Mouse (Mus musculus) gastrocnemius, postnatal 14 days (tissue): ENCODE data around the gene Krtap19-3. TPM values are rescaled to one million over a fixed set of nuclear protein-coding genes. Genes with fewer than 3 reads are reported as not detected.

ENCODE experiments used
- DNase-seq: peaks from one replicate; pipeline ENCODE4 v3.0.0; 2021; ENCODE audit warnings: mixed read lengths
- intact Hi-C: fragments of 180-260 bp; cut with DNase I; formaldehyde crosslinking; loops from one replicate; pipeline ENCODE4 v1.15.1; 2025; ENCODE audit warnings: low total_unique reads
- long read RNA-seq, 2 experiments: library from polyadenylated mRNA; stranded (forward); transcript quantifications; one replicate each; pipeline ENCODE4 v2.0.0; 2021
- total RNA-seq, 2 experiments: library from RNA; stranded (reverse); gene quantifications; 2 replicates each; pipeline ENCODE4 v1.2.3; 2021

Gene Krtap19-3
- not detected for total RNA-seq
- long read RNA-seq, experiment 1: 0 reads
- long read RNA-seq, experiment 2: 0 reads

DNA sequence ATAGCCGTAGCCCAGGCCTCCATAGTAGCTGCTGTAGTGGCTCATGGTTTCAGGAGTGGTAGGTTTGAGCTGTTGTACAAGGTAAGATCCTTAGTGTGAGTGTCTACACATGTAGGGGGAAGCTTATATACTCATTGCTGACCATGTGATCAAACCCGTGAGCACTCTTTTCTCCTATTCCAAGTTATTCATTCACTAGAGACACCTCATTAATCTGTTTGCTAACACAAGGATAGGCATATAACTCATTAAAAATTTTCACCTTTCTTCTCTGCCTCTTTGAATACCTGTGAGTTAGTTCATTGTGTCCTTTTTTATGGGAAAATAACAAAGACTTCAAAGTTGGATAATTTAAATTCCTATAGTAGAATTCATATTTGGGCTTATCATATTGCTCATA is at the start of gene Krtap19-3:
Gene Krtap19-3 (minus strand): TSS at position 101 of the 400 bp plus-strand sequence.
- DNase-seq: no peak
- intact Hi-C loops: no loop called here

DNA sequence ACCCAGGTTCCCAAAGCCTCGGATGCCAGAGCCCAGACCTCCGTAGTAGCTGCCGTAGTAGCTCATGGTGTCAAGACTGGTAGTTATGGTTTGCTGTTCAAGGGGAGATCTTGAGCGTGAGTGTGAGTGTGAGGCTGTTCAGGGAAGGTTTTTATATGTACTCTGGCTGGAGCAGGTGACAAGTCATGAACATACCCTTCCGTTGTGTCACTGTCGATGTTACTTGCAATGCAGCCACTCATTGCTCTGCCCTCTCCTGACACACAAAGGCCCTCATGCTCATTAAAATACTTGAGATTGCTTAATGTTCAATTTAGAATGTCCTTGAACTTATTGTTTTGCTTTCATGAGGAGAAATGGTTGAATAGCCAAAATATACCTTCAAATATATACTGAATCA is 18.5 kb upstream of the Krtap19-3 start, which contains the start of gene Krtap19-5:
Gene Krtap19-5 (minus strand): TSS at position 101 of the 400 bp plus-strand sequence.
- intact Hi-C loops: no loop called here
- DNase-seq: no peak

DNA sequence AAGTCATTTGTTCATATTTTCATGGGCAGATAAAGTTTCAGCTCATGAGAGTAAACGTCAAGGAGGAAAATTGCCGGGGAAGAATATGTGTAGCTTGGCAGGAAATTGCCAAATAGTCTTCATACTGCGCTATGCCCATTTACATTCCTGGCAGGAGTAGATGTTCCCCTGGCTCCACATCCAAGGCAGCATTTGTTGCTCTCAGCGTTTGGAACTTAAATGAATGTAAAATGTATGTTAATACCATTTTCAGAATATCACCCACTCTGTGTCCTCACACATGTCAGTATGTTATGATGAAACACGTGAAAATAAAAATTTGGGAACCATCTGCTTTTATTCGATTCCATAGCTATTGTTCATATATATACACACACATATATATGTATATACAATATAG is 9.0 kb upstream of the Krtap19-3 start:
- intact Hi-C loops: no loop called here
- DNase-seq: no peak

DNA sequence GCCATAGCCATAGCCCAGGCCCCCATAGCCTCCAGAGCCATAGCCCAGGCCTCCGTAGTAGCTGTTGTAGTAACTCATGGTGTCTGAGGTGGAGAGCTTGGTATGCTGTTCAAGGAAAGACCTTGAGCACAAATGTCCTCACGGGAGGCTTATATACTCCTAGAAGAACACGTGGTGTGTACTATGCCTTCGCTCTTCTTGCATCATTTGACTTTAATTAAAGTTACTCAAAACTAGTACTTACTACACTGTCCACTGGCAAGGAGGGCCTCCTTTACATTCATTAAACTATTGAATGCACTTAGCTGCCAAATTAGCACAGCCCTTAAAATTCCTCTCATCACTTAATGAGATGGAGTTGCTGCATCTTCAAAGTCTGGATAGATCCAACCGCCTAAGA is 7.2 kb upstream of the Krtap19-3 start, which contains the start of gene Krtap19-4:
Gene Krtap19-4 (minus strand): TSS at position 101 of the 400 bp plus-strand sequence.
- intact Hi-C loops: no loop called here

DNA sequence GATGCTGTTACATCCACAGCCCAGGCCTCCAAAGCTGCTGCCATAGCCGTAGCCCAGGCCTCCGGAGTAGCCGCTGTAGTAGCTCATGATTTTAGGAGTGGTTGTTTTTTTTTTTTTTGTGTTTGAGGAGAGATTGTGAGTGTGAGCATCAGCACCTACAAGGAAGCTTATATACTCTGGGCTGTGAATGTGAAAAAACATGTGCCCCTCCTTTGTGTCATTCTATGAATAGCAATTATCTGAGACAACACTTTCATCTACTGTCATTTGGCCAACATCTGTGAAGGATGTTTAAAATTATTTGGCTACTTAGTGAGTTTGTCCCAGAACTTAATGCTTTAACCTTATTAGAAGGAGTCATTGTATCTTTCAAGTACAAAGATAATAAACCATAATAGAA is 3.7 kb downstream of the Krtap19-3 start, which contains the start of gene Krtap19-2:
Gene Krtap19-2 (minus strand): TSS at position 101 of the 400 bp plus-strand sequence.
- intact Hi-C loops: no loop called here
- no peak for DNase-seq

More for the DNA sequence above, 7.2 kb upstream of the Krtap19-3 start, which contains the start of gene Krtap19-4:
- DNase-seq: no peak

DNA sequence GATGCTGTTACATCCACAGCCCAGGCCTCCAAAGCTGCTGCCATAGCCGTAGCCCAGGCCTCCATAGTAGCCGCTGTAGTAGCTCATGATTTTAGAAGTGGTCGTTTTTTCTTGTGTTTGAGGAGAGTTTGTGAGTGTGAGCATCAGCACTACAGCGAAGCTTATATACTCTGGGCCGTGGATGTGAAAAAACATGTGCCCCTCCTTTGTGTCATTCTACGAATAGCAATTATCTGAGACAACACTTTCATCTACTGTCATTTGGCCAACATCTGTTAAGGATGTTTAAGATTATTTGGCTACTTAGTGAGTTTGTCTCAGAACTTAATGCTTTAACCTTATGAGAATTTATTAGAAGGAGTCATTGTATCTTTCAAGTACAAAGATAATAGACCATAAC is 8.5 kb downstream of the Krtap19-3 start, which contains the start of gene Krtap19-1:
Gene Krtap19-1 (minus strand): TSS at position 101 of the 400 bp plus-strand sequence.
- intact Hi-C loops: no loop called here
- DNase-seq: no peak

DNA sequence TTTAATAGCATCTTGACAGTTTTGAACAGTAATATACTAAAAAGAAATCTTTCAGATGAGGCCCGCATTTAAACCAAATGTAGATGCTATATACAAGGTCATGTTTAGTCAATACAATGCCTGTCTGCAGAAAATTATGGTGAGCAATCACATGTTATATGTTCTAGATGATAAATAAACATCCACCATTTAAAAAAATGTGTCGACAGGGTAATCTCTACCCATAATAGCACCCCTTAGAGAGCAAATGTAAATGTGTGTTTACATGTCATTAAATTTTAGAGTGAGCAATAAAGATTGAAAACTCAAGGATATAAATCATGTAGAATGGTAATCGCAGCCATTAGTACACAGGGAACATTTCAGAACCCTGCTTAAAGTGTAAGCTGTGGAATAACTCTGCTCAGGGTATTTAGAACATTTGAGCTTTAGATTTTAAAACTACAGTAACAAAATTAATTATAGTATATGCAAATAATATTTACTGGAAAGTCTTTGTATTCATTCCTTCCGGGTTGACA is 12.9 kb downstream of the Krtap19-3 start:
- intact Hi-C loops: no loop called here
- no peak for DNase-seq

DNA sequence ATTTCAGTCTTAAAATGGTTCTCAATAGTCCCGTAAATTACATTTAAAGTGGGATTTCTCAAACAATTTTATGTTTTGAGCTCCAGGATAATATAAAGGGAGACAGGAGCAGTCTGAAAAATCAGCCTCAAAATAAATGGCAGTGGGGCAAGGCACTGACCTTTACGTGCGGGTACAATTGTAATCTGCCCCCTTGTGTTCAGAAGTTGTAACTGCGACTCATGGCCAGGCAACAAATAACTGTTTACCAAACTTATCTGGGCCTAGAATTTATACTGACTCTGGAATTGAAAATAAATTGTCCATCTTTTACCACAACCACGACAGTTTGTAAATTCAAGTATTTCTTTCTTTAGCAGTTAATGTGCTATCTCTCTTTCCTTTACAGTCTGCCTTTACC is 26.4 kb downstream of the Krtap19-3 start:
- no peak for DNase-seq
- intact Hi-C loops: no loop called here

DNA sequence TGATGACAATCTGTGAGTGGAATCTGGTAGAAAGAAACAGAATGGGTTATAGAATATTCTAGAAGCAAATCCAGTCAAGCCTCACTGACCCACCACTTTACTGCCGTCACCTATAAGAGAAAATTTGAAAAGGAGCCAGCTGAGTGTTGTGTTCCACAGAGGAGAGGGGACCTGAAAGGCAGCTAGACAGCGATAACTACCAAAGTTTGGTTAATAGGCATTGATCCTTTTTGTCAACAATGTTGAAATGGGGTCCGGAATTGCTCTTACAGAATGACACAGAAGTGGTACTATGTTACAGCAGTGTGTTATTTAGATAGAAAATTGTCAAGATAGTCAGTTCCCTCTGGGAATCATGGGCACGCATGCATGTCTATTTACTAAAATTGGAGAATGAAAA is 29.3 kb downstream of the Krtap19-3 start:
- DNase-seq: no peak
- intact Hi-C loops: no loop called here

DNA sequence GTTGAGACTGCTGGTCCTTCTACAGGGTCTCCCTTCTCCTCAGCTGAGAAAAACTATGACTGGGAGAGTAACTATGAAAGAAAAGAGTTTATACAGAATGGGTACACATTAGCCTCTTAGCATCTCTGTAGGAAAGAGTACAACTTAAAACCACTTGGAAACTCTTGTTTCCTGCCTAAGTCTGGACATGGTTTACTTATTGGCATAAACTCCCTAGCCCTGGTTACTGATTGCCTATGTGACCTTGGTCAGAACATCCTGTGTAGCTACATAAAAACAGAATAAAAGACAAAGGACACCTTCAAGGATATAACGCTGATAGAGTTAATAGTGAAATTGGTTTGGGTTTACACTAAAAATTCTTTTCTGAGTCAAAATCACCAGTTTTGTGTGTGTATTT is 30.5 kb downstream of the Krtap19-3 start:
- DNase-seq: no peak

More for the DNA sequence above, 30.5 kb downstream of the Krtap19-3 start:
- intact Hi-C loops: no loop called here

Other genes with a start within 250 kb of the Krtap19-3 start
- gene Krtap26-1, start 230.2 kb downstream of the Krtap19-3 start, total RNA-seq: not detected
- not detected for gene Krtap27-1, start 206.4 kb downstream of the Krtap19-3 start, total RNA-seq
- gene 2310061N02Rik, start 170.1 kb downstream of the Krtap19-3 start, total RNA-seq: not detected
- not detected for gene Krtap13-1, start 149.2 kb downstream of the Krtap19-3 start, total RNA-seq
- not detected for gene Krtap13, start 126.4 kb downstream of the Krtap19-3 start, total RNA-seq
- not detected for gene 2310034C09Rik, start 119.2 kb downstream of the Krtap19-3 start, total RNA-seq
- gene 2310057N15Rik, start 103.8 kb downstream of the Krtap19-3 start, total RNA-seq: not detected
- not detected for gene Gm5965, start 100.1 kb downstream of the Krtap19-3 start, total RNA-seq
- not detected for gene Gm20741, start 65.8 kb downstream of the Krtap19-3 start, total RNA-seq
- not detected for gene Krtap15, start 57.8 kb downstream of the Krtap19-3 start, total RNA-seq
- gene Krtap14, start 51.9 kb downstream of the Krtap19-3 start, total RNA-seq: not detected
- gene Krtap19-1, start 8.6 kb downstream of the Krtap19-3 start, total RNA-seq: not detected
- gene Krtap19-2, start 3.8 kb downstream of the Krtap19-3 start, total RNA-seq: not detected
- gene Krtap19-4, start 7.1 kb upstream of the Krtap19-3 start, total RNA-seq: not detected
- gene Krtap19-5, start 18.4 kb upstream of the Krtap19-3 start, total RNA-seq: not detected
- not detected for gene Krtap19-9b, start 54.2 kb upstream of the Krtap19-3 start, total RNA-seq
- not detected for gene Krtap16-3, start 84.8 kb upstream of the Krtap19-3 start, total RNA-seq
- gene Krtap22-2, start 132.7 kb upstream of the Krtap19-3 start, total RNA-seq: not detected
- not detected for gene Gm10229, start 137.2 kb upstream of the Krtap19-3 start, total RNA-seq
- not detected for gene Krtap6-1, start 153.7 kb upstream of the Krtap19-3 start, total RNA-seq
- not detected for gene Gm10228, start 163.4 kb upstream of the Krtap19-3 start, total RNA-seq
- not detected for gene Krtap6-5, start 169.8 kb upstream of the Krtap19-3 start, total RNA-seq
- not detected for gene 1110025L11Rik, start 186.0 kb upstream of the Krtap19-3 start, total RNA-seq
- gene Krtap6-3, start 206.0 kb upstream of the Krtap19-3 start, total RNA-seq: not detected